Mouse (Mus musculus): ENCODE measurements at regions not wholly inside any gene's neighbourhood (a gene's known extent, or its start where the extent isn't known, plus 50 kb on each side); places are given as distances from the start of the nearest gene placed in this dataset.

- ATAC-seq (ENCODE audit: poor library complexity, severe bottlenecking): 0 out of 2 replicates have a peak, but pooled peaks have one; percentile 13
Measured at GRCm38 (mm10) chr2:75609150-75609946, 49.7 kb upstream of the Hnrnpa3 start.
